Mouse (Mus musculus): ENCODE results near the gene Lck. TPM values are rescaled to one million over a fixed set of nuclear protein-coding genes. Genes with fewer than 3 reads are reported as not detected.
A peak's percentile ranks its signal among the peaks of the same experiment; 100 is the strongest.

Lck gene
- polyA plus RNA-seq, 1 experiment from 2014 or later = 3.1 TPM

DNA sequence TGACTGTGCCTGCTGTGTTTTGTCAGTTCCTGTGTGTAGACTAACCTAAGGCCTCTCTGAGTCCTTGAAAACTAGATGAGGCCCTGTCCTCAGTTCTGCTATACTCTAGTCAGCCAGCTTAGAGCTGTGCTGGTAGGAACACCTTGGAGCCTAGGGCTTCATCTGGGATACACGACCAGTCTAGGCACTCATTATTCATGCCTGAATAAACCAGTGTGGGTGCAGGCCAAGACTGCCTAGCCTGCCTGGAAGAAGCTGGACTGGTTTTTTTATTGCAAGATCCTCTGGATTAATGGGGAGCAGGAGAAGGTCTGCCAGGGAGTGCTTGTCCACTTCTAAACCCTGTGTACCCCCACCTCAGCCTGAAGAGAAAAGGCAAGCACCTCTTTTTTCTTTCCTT is 13.5 kb upstream of the Lck start:
- Histone ChIP-seq H3K36me3 (ENCODE audit: control insufficient read depth, insufficient read depth) (peaks cover 19% of the 10 kb centered on the region), H3K27me3 (replicated peaks; ENCODE audit: control insufficient read depth, insufficient read depth, low read length) (no peaks in the 10 kb centered on the region), H3K9me3 (ENCODE audit: control insufficient read depth) (no peaks in the 10 kb centered on the region), H3K9ac (ENCODE audit: low read depth, low read length) (no peak overlapping the region), H3K4me2 (replicated peaks; ENCODE audit: low read depth) (no peak overlapping the region), H3K4me1 (replicated peaks; ENCODE audit: control insufficient read depth, insufficient read depth, low read length) (no peaks in the 10 kb centered on the region), H3K4me3 (ENCODE audit: low read depth, low read length) (no peak overlapping the region), H3K27ac (ENCODE audit: low read depth, low read length) (no peak overlapping the region)
- no peak for ATAC-seq
- no peak for TF ChIP-seq CTCF (IDR thresholded peaks at IDR 0.05; ENCODE audit: low read depth)
- 53% methylated on average over 1 of the region's 1 CpGs for WGBS

DNA sequence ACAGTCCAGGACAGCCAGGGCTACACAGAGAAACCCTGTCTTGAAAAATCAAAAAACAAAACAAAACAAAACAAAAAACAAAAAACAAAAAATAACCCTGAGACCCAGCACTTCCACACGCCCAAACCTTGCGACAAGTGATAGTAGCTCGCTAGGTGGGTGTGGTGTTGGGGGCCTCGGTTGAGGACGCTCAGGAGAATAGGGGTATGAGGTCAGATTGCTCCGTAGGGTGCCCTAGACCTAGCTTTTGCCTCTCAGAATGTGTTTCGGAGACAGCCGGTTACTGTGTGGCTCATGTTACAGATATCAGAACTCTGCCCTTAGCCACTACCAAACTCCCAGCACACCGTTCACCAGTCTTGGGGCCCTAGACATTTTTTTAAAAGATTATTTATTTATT is 12.3 kb upstream of the Lck start:
- no peaks in the 10 kb centered on the region for H3K4me1 ChIP-seq (replicated peaks; ENCODE audit: control insufficient read depth, insufficient read depth, low read length)
- peak overlapping the region; percentile 35; the same call in 1 of the 2 replicates for H3K4me3 ChIP-seq (ENCODE audit: low read depth, low read length)
- TF ChIP-seq CTCF (IDR thresholded peaks at IDR 0.05; ENCODE audit: low read depth) = no peak
- H3K9me3 ChIP-seq (ENCODE audit: control insufficient read depth) = no peaks in the 10 kb centered on the region
- H3K9ac ChIP-seq (ENCODE audit: low read depth, low read length) = no peak overlapping the region
- peak overlapping the region; percentile 71 for H3K4me2 ChIP-seq (replicated peaks; ENCODE audit: low read depth)
- no peak overlapping the region; the same call in 1 of the 2 replicates for H3K27ac ChIP-seq (ENCODE audit: low read depth, low read length)
- ATAC-seq = no peak
- WGBS = 80% methylated on average over 9 of the region's 9 CpGs
- no peaks in the 10 kb centered on the region for H3K27me3 ChIP-seq (replicated peaks; ENCODE audit: control insufficient read depth, insufficient read depth, low read length)
- H3K36me3 ChIP-seq (ENCODE audit: control insufficient read depth, insufficient read depth) = peaks cover 7% of the 10 kb centered on the region; the same call in 1 of the 2 replicates

GRCm38 (mm10) chr4:129584884-129585608 is 11.6 kb upstream of the Lck start:
- peak; percentile 81 for TF ChIP-seq CTCF (IDR thresholded peaks at IDR 0.05; ENCODE audit: low read depth)
- no peaks in the 10 kb centered on the region for H3K9me3 ChIP-seq (ENCODE audit: control insufficient read depth)
- H3K4me1 ChIP-seq (replicated peaks; ENCODE audit: control insufficient read depth, insufficient read depth, low read length) = no peaks in the 10 kb centered on the region
- H3K9ac ChIP-seq (ENCODE audit: low read depth, low read length) = peak overlapping the region; percentile 45; the same call in 1 of the 2 replicates
- H3K4me3 ChIP-seq (ENCODE audit: low read depth, low read length) = peak overlapping the region; percentile 35
- no peaks in the 10 kb centered on the region for H3K36me3 ChIP-seq (ENCODE audit: control insufficient read depth, insufficient read depth)
- 1% methylated on average over 36 of the region's 36 CpGs for WGBS
- peak overlapping the region; percentile 71 for H3K4me2 ChIP-seq (replicated peaks; ENCODE audit: low read depth)
- no peaks in the 10 kb centered on the region for H3K27me3 ChIP-seq (replicated peaks; ENCODE audit: control insufficient read depth, insufficient read depth, low read length)
- H3K27ac ChIP-seq (ENCODE audit: low read depth, low read length) = peak overlapping the region; percentile 76; the same call in 1 of the 2 replicates
- ATAC-seq = peak; percentile 77

GRCm38 (mm10) chr4:129584370-129584769 is 10.9 kb upstream of the Lck start:
- peak overlapping the region; percentile 71 for H3K4me2 ChIP-seq (replicated peaks; ENCODE audit: low read depth)
- no peak for TF ChIP-seq CTCF (IDR thresholded peaks at IDR 0.05; ENCODE audit: low read depth)
- no peaks in the 10 kb centered on the region for H3K36me3 ChIP-seq (ENCODE audit: control insufficient read depth, insufficient read depth)
- H3K9ac ChIP-seq (ENCODE audit: low read depth, low read length) = peak overlapping the region; percentile 45; the same call in 1 of the 2 replicates
- no peak for ATAC-seq
- peak overlapping the region; percentile 76; the same call in 1 of the 2 replicates for H3K27ac ChIP-seq (ENCODE audit: low read depth, low read length)
- WGBS = 82% methylated on average over 1 of the region's 1 CpGs
- no peaks in the 10 kb centered on the region for H3K4me1 ChIP-seq (replicated peaks; ENCODE audit: control insufficient read depth, insufficient read depth, low read length)
- H3K27me3 ChIP-seq (replicated peaks; ENCODE audit: control insufficient read depth, insufficient read depth, low read length) = no peaks in the 10 kb centered on the region
- H3K4me3 ChIP-seq (ENCODE audit: low read depth, low read length) = peak overlapping the region; percentile 35; the same call in 1 of the 2 replicates
- no peaks in the 10 kb centered on the region for H3K9me3 ChIP-seq (ENCODE audit: control insufficient read depth)

DNA sequence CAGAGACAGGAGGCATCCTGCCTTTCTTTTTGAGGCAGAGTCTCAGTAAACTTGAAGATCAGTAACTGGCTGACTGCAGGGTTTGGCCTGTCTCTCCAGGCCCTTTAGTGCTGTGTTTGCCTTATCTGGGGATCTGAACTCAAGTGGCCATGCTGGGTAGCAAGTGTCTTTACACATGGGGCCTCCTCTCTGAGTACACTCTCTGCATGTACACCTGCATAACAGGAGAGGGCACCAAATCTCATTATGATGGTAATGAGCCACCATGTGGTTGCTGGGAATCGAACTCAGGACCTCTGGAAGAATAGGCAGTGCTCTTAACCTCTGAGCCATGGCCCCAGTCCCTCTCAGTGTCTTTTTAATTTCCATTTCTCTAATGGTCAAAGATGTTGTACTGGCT is 8.8 kb upstream of the Lck start:
- 86% methylated on average over 1 of the region's 1 CpGs for WGBS
- H3K4me3 ChIP-seq (ENCODE audit: low read depth, low read length) = no peak overlapping the region
- no peak overlapping the region for H3K4me2 ChIP-seq (replicated peaks; ENCODE audit: low read depth)
- ATAC-seq = no peak
- no peaks in the 10 kb centered on the region for H3K36me3 ChIP-seq (ENCODE audit: control insufficient read depth, insufficient read depth)
- TF ChIP-seq CTCF (IDR thresholded peaks at IDR 0.05; ENCODE audit: low read depth) = peak; percentile 18; the same call in 1 of the 2 replicates
- no peak overlapping the region for H3K27ac ChIP-seq (ENCODE audit: low read depth, low read length)
- H3K27me3 ChIP-seq (replicated peaks; ENCODE audit: control insufficient read depth, insufficient read depth, low read length) = no peaks in the 10 kb centered on the region
- H3K4me1 ChIP-seq (replicated peaks; ENCODE audit: control insufficient read depth, insufficient read depth, low read length) = no peaks in the 10 kb centered on the region
- no peak overlapping the region for H3K9ac ChIP-seq (ENCODE audit: low read depth, low read length)
- no peaks in the 10 kb centered on the region for H3K9me3 ChIP-seq (ENCODE audit: control insufficient read depth)

GRCm38 (mm10) chr4:129580347-129580746 is 6.9 kb upstream of the Lck start:
- no peak overlapping the region for H3K9ac ChIP-seq (ENCODE audit: low read depth, low read length)
- no peaks in the 10 kb centered on the region for H3K4me1 ChIP-seq (replicated peaks; ENCODE audit: control insufficient read depth, insufficient read depth, low read length)
- H3K4me2 ChIP-seq (replicated peaks; ENCODE audit: low read depth) = no peak overlapping the region
- no peak overlapping the region for H3K4me3 ChIP-seq (ENCODE audit: low read depth, low read length)
- TF ChIP-seq CTCF (IDR thresholded peaks at IDR 0.05; ENCODE audit: low read depth) = no peak
- no peaks in the 10 kb centered on the region for H3K36me3 ChIP-seq (ENCODE audit: control insufficient read depth, insufficient read depth)
- H3K9me3 ChIP-seq (ENCODE audit: control insufficient read depth) = no peaks in the 10 kb centered on the region
- H3K27me3 ChIP-seq (replicated peaks; ENCODE audit: control insufficient read depth, insufficient read depth, low read length) = no peaks in the 10 kb centered on the region
- WGBS = 69% methylated on average over 7 of the region's 7 CpGs
- H3K27ac ChIP-seq (ENCODE audit: low read depth, low read length) = no peak overlapping the region
- no peak for ATAC-seq

Measured in intestine, postnatal 0 days (tissue).